Mouse (Mus musculus) megakaryocyte, embryonic 14.5 days (primary cell): ENCODE measurements around the gene Zfp324.

Experiments used
- FLI1 ChIP-seq: IDR thresholded peaks from 2 replicates; pipeline ENCODE4 v1.6.1; 2012; ENCODE audit warnings: low read length, inconsistent platforms, mixed read lengths
- GATA1 ChIP-seq: IDR thresholded peaks from 3 replicates; pipeline ENCODE4 v1.6.1; 2012; ENCODE audit warnings: mixed read lengths, low read length, inconsistent platforms, borderline replicate concordance

GRCm38 (mm10) chr7:12958948-12959347, 6.7 kb upstream of the Zfp324 start:
- TF ChIP-seq GATA1 = no peak
- no peak for TF ChIP-seq FLI1
